Mouse (Mus musculus): ENCODE data around the gene Gm4981.

DNA sequence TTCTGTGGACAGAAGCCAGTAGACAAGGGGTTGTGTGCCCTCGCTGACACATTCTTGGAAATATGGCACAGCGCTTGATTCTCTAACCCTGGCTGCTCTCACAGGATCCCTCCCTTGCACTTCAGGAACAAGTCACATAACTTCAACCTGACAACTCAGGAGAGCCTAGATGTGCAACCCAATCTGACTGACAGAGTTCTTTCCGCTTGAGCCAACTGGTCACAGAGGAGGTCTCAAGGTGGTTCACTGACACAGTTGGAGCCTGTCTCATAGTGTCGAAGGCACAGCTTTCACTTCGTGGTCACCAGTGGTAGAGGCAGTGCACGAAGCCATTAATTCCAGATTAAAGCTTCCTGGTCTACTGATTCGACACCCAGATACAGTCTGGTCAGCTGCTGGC is 24.3 kb downstream of the Gm4981 start:
- no peak for TF ChIP-seq EP300 (IDR thresholded peaks at IDR 0.05; ENCODE audit: low read depth)
- no peak for TF ChIP-seq CTCF (IDR thresholded peaks at IDR 0.05; ENCODE audit: low read depth)
